Mouse (Mus musculus) forebrain, embryonic 11.5 days (tissue): Measurements from ENCODE around the gene Slc44a4. TPM values are rescaled to one million over a fixed set of nuclear protein-coding genes. Genes with fewer than 3 reads are reported as not detected.
A peak's percentile ranks its signal among the peaks of the same experiment; 100 is the strongest.
"Not testable (repeated sequence)": the region's sequence is repeated elsewhere in the genome, so short reads cannot be mapped to it uniquely, and the experiment has no call there.

Experiments
- ATAC-seq: fragments of 200-750 bp; cut with Nextera tagmentation; replicated peaks from 2 replicates; pipeline ENCODE4 v1.8.0; 2017; ENCODE audit warnings: moderate TSS enrichment; ENCODE audit not compliant: low FRiP score
- DNase-seq: peaks from one replicate; pipeline ENCODE4 v3.0.0-alpha.2; 2017; ENCODE audit warnings: low spot score
- H3K27ac ChIP-seq: fragments of 300-500 bp; sonication (generic); 2 replicates; pipeline ENCODE4 v1.5.1; 2014; ENCODE audit warnings: low read depth, low read length
- H3K27me3 ChIP-seq: fragments of 300-500 bp; sonication (generic); 2 replicates; pipeline ENCODE4 v1.6.1; 2014; ENCODE audit warnings: mild to moderate bottlenecking, low read length, mixed read lengths; ENCODE audit not compliant: control insufficient read depth, insufficient read depth
- H3K36me3 ChIP-seq: fragments of 300-500 bp; sonication (generic); 2 replicates; pipeline ENCODE4 v1.6.1; 2014; ENCODE audit warnings: mild to moderate bottlenecking, low read length, moderate library complexity, mixed read lengths; ENCODE audit not compliant: control insufficient read depth, insufficient read depth
- H3K4me1 ChIP-seq: fragments of 300-500 bp; sonication (generic); replicated peaks from 2 replicates; pipeline ENCODE4 v1.6.1; 2014; ENCODE audit warnings: low read length, mixed read lengths; ENCODE audit not compliant: control insufficient read depth, insufficient read depth
- H3K4me2 ChIP-seq: fragments of 300-500 bp; sonication (generic); 2 replicates; pipeline ENCODE4 v1.6.1; 2014; ENCODE audit warnings: low read depth, mild to moderate bottlenecking, low read length, moderate library complexity, mixed read lengths; ENCODE audit not compliant: severe bottlenecking
- H3K4me3 ChIP-seq: fragments of 300-500 bp; sonication (generic); 2 replicates; pipeline ENCODE4 v1.5.1; 2014; ENCODE audit warnings: low read depth, low read length
- H3K9ac ChIP-seq: fragments of 300-500 bp; sonication (generic); 2 replicates; pipeline ENCODE4 v1.6.1; 2014; ENCODE audit warnings: low read length
- H3K9me3 ChIP-seq: fragments of 300-500 bp; sonication (generic); 2 replicates; pipeline ENCODE4 v1.6.1; 2016; ENCODE audit warnings: low read length, mixed read lengths; ENCODE audit not compliant: control insufficient read depth
- WGBS: fragments of 180-500 bp; shearing (Covaris S2); extraction: QIAGEN DNeasy Blood & Tissue Kit; methylation state at CpG from one replicate; pipeline ENCODE4 v1.1.7; 2014; 5-methylcytosine and 5-hydroxymethylcytosine counted together
- polyA plus RNA-seq: library from polyadenylated mRNA; unstranded; fragments of >200 nt; fragmentation: Nextera tagmentation; extraction: Ambion mirVana; gene quantifications from 2 replicates; pipeline ENCODE4 v1.2.1, GENCODE M21; 2014

Gene Slc44a4
- polyA plus RNA-seq, 1 experiment from 2014 or later = not detected

DNA sequence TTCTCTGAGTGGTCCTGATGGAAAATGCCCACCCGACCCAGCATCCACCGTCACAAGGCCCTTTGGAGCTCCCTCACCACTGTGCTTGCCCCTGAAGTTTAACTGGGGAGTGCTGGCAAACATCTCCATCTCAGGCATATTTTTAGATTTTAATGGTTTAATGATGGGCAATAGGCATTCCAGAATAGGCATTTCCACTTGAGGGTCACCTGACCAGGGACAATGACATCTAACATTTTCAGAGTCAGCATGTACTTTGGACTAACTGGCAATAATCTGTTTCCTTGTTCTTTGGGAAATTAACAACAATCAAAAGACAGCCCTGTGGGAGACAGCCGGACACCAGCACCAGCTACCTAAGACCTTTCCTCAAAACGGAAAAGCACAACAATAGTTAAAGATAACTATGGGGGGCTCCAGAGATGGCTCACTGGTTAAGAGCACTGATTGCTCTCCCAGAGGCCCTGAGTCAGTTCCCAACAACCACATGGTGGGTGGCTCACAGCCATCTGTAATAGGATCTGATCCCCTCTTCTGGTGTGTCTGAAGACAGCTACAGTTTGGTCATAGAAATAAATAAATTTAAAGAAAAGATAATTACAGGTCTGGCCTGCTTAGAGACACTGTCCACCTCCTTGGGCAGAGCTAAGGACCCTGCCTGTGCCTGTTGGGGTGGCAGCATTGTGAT, 29.0 kb downstream of the Slc44a4 start:
- DNase-seq (no peak), ATAC-seq (no peak)
- 88% methylated on average over 4 of the region's 4 CpGs for WGBS
- Histone ChIP-seq H3K9me3 (no peaks in the 10 kb centered on the region), H3K4me2 (no peak overlapping the region), H3K4me3 (no peak overlapping the region), H3K4me1 (no peaks in the 10 kb centered on the region), H3K27me3 (no peaks in the 10 kb centered on the region), H3K36me3 (no peaks in the 10 kb centered on the region), H3K27ac (no peak overlapping the region), H3K9ac (no peak overlapping the region; the same call in 1 of the 2 replicates)

DNA sequence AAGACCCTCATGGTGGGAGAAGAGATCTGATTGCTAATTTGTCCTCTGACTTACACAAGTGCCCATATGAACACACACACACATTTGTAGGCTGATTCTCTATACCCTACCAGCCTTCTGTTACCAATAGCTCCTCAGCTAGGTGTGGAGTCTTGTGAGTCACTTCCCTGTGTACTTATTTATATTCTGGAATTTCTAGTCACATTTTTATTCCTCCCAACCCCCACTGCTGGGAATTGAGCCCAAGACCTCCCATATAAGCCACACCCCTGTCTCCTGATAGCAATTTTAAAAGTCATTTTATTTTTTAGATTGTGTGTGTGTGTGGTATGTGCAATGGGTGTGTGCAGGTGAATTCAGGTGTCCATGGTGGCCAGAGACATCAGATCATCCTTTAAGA, 30.1 kb downstream of the Slc44a4 start:
- DNase-seq (no peak), ATAC-seq (no peak)
- H3K27me3 ChIP-seq = no peaks in the 10 kb centered on the region
- H3K4me2 ChIP-seq = no peak overlapping the region
- peaks cover under 1% of the 10 kb centered on the region; the same call in 1 of the 2 replicates for H3K36me3 ChIP-seq
- no peaks in the 10 kb centered on the region for H3K9me3 ChIP-seq
- H3K27ac ChIP-seq = no peak overlapping the region
- no peaks in the 10 kb centered on the region for H3K4me1 ChIP-seq
- no peak overlapping the region for H3K9ac ChIP-seq
- no peak overlapping the region for H3K4me3 ChIP-seq

DNA sequence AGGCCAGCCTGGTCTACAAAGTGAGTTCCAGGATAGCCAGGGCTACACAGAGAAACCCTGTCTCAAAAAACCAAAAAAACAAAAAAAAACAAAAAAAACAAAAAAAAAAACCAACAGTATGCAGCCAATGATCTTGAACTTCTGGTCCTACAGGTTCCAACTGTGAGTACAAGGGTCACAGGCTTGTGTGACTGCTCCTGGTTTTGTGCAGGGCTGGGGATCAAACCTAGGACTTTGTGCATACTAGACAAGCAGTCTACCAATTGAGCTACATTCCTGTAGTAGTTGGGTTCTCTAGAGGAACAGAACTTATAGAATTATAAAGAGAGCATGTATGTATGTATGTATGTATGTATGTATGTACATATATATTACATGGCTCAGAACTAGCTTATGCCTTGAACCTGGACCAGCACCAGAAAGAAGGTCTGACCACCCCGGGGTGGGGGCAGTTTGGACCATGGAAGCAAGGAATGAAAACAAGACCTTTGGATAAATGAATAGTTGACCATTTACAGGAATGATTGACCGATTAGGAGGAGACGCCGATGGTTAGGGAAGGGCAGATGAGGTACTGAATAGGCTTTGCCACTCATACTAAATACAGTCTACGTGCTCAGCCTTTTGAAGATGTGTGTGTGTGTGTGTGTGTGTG, 32.3 kb downstream of the Slc44a4 start:
- Histone ChIP-seq H3K27me3 (no peaks in the 10 kb centered on the region), H3K9me3 (no peaks in the 10 kb centered on the region), H3K4me3 (no peak overlapping the region), H3K9ac (no peak overlapping the region), H3K27ac (no peak overlapping the region), H3K36me3 (peaks cover 11% of the 10 kb centered on the region; the same call in 1 of the 2 replicates), H3K4me2 (no peak overlapping the region), H3K4me1 (peaks cover 6% of the 10 kb centered on the region; the same call in 1 of the 2 replicates)
- no peak for DNase-seq
- ATAC-seq = no peak
- 87% methylated on average over 5 of the region's 5 CpGs for WGBS

DNA sequence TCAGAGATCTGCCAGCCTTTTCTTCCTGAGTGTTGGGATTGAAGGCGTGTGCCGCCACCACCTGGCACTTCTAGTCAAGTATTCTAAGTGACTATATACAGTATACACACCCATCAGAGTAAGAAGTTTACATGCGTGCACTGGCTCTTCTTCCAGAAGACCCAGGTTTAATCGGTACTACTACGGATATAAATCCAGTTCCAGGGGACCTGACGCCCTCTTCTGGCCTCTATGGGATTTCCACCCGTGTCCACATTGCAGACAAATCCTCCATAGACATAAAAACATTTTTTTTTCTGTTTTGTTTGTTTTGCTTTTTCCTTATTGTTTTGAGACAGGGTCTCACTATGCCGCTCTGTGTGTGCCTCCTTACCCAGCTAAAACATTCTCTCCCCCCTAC, 33.3 kb downstream of the Slc44a4 start:
- Histone ChIP-seq H3K4me3 (no peak overlapping the region), H3K27me3 (no peaks in the 10 kb centered on the region), H3K4me2 (no peak overlapping the region), H3K36me3 (peaks cover 11% of the 10 kb centered on the region; the same call in 1 of the 2 replicates), H3K4me1 (peaks cover 6% of the 10 kb centered on the region; the same call in 1 of the 2 replicates), H3K9ac (no peak overlapping the region), H3K9me3 (no peaks in the 10 kb centered on the region), H3K27ac (no peak overlapping the region)
- DNase-seq = no peak
- ATAC-seq = no peak
- WGBS = 33% methylated on average over 8 of the region's 8 CpGs

DNA sequence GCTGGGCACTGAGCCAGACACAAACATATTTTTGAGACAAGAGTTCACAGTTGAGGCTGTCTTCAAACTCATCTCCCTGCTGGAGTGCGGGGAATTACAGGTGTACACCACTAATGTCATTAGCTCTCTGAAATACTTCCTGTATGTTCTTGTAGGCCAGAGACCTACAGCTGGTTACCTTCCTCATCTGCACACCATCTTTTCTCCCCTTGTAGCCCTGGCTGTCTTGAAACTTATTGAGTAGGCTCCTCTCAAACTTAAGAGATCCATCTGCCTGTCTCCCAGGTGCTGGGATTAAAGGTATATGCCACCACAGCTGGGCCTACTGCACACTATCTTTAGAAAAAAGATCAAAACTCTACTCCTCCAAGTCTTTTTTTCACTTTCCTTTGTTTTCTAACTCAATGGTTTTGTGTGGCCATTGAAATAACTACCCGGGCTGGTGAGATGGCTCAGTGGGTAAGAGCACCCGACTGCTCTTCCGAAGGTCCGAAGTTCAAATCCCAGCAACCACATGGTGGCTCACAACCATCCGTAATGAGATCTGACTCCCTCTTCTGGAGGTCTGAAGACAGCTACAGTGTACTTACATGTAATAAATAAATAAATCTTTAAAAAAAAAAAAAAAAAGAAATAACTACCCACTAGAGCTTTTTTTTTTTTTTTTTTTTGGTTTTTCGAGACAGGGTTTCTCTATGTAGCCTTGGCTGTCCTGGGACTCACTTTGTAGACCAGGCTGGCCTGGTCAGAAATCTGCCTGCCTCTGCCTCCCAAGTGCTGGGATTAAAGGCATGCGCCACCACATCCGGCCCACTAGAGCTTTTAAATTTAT, 34.7 kb downstream of the Slc44a4 start:
- H3K4me1 ChIP-seq, ATAC-seq, H3K27ac ChIP-seq, H3K4me2 ChIP-seq, H3K4me3 ChIP-seq, DNase-seq, H3K9me3 ChIP-seq, H3K27me3 ChIP-seq, H3K9ac ChIP-seq: not testable (repeated sequence)
- 65% methylated on average over 9 of the region's 9 CpGs for WGBS
- peaks cover 11% of the 10 kb centered on the region; the same call in 1 of the 2 replicates for H3K36me3 ChIP-seq

DNA sequence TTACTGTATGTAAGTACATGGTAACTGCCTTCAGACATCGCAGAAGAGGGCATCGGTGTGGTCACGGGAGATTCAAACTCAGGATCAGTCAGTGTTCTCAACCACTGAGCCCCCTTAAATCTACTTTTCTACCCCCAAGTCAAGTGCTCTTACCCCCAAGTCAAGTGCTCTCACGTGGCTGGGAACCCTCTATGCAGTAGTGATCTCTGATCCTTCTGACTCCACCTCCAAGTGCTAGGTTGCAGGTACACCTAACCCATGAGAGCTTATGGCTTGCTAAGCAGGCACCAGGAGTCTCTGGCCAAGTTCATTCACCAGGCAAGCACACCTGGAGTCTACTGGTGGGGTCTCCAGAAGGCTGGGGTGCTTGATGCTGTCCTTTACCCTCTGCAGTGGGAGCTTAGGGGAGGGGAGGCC, 35.3 kb downstream of the Slc44a4 start:
- DNase-seq = peak; percentile 62
- no peak for ATAC-seq
- 0 out of 2 replicates have a peak overlapping the region, but pooled peaks have one; percentile 99 for H3K4me3 ChIP-seq
- WGBS = 35% methylated on average over 4 of the region's 4 CpGs
- no peak overlapping the region for H3K4me2 ChIP-seq
- H3K36me3 ChIP-seq = peaks cover 11% of the 10 kb centered on the region; the same call in 1 of the 2 replicates
- no peaks in the 10 kb centered on the region for H3K27me3 ChIP-seq
- peaks cover 6% of the 10 kb centered on the region; the same call in 1 of the 2 replicates for H3K4me1 ChIP-seq
- H3K9me3 ChIP-seq = no peaks in the 10 kb centered on the region
- H3K27ac ChIP-seq = no peak overlapping the region
- H3K9ac ChIP-seq = peak overlapping the region; percentile 23; the same call in 1 of the 2 replicates

DNA sequence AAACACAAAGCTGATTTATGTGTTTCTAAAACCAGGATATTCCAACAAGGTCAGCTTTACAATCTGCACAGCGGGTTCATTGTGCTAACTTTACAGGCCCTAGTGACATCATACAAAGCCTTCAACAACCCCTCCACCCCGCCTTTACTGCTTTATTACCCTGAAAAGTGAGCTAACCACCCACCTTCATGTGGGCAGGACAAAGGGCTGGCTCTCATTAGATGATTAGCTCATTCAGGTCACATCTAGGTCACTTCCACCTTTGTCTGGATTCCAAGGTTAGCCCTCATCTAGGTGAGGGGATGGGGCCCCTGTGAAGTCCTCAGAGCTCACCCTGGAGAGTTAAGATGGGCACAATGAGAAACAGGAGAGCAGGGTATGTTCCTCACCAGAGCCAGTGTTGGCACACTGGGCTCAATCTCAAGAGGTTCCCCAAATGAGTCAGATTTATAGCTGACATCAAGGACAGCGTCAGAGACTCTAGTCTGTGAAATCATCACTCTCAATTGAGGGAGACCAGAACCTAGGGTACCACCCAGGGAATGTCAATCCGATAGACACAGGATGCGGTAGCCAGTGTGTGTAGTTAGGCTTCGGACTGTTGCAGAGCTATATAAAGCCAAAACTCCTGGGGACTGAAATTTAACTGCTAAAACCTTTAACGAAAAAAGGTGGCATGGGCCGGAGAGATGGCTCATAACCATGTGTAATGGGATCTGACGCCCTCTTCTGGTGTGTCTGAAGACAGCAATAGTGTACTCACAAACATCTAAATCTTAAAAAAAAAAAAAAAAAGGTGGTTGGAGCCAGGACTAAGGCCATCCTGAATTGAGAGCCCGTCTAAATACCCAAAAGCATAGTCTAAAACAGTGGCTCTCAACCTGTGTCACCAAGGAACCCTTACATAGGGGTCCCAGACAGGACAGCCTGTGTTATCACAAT, 36.5 kb downstream of the Slc44a4 start:
- no peak for DNase-seq

More for the DNA sequence above, 36.5 kb downstream of the Slc44a4 start:
- H3K27me3 ChIP-seq = peaks cover 3% of the 10 kb centered on the region; the same call in 1 of the 2 replicates
- peaks cover 11% of the 10 kb centered on the region; the same call in 1 of the 2 replicates for H3K36me3 ChIP-seq
- peak overlapping the region; percentile 97 for H3K4me2 ChIP-seq
- no peaks in the 10 kb centered on the region for H3K9me3 ChIP-seq
- peaks cover 6% of the 10 kb centered on the region; the same call in 1 of the 2 replicates for H3K4me1 ChIP-seq
- no peak for ATAC-seq
- peak overlapping the region; percentile 99 for H3K4me3 ChIP-seq
- H3K27ac ChIP-seq = peak overlapping the region; percentile 93
- 31% methylated on average over 10 of the region's 10 CpGs for WGBS
- H3K9ac ChIP-seq = peak overlapping the region; percentile 100
